Mouse (Mus musculus) monocyte, adult 2 months (primary cell): ENCODE measurements at regions not wholly inside any gene's neighbourhood (a gene's known extent, or its start where the extent isn't known, plus 50 kb on each side); places are given as distances from the start of the nearest gene placed in this dataset.
A peak's percentile ranks its signal among the peaks of the same experiment; 100 is the strongest.

ENCODE experiments used
- DNase-seq, 2 experiments: peaks; one replicate each; pipeline ENCODE4 v3.0.0; 2022; ENCODE audit warnings: low spot score in 2 of 2, low read depth in 1 of 2

- DNase-seq, result no peak
These were observed 63.9 kb downstream of the Tmco5 start for GRCm38 (mm10) chr2:116942321-116942791.

GRCm38 (mm10) chr2:116948538-116948937 lies 70.0 kb downstream of the Tmco5 start:
- DNase-seq, result no peak

GRCm38 (mm10) chr2:116949741-116950140 lies 71.2 kb downstream of the Tmco5 start:
- DNase-seq, result no peak

GRCm38 (mm10) chr2:116950154-116950553 lies 71.7 kb downstream of the Tmco5 start:
- DNase-seq, result no peak

- no peak for DNase-seq
These were observed 73.0 kb downstream of the Tmco5 start for GRCm38 (mm10) chr2:116951481-116951880.

GRCm38 (mm10) chr2:116954280-116954679 lies 75.8 kb downstream of the Tmco5 start:
- no peak for DNase-seq

- DNase-seq, result peak in 1 of 2 experiments; percentile 11
These were observed 76.4 kb downstream of the Tmco5 start for GRCm38 (mm10) chr2:116954896-116955295.

- no peak for DNase-seq
These were observed 84.8 kb downstream of the Tmco5 start for GRCm38 (mm10) chr2:116963116-116963873.

- DNase-seq, result no peak
These were observed 87.8 kb downstream of the Tmco5 start for GRCm38 (mm10) chr2:116966266-116966665.

GRCm38 (mm10) chr2:116971666-116972613 lies 93.4 kb downstream of the Tmco5 start:
- DNase-seq, result peak in 1 of 2 experiments; percentile 54

GRCm38 (mm10) chr2:116972614-116972985 lies 94.1 kb downstream of the Tmco5 start:
- DNase-seq, result no peak

GRCm38 (mm10) chr2:116973441-116973840 lies 95.0 kb downstream of the Tmco5 start:
- no peak for DNase-seq

GRCm38 (mm10) chr2:116974152-116974551 lies 95.7 kb downstream of the Tmco5 start:
- DNase-seq, result no peak

GRCm38 (mm10) chr2:116974569-116975060 lies 96.1 kb downstream of the Tmco5 start:
- no peak for DNase-seq

- DNase-seq, result peak in 1 of 2 experiments; percentile 53
These were observed 96.7 kb downstream of the Tmco5 start for GRCm38 (mm10) chr2:116975091-116975600.

- DNase-seq, result peak in 1 of 2 experiments; percentile 48
These were observed 97.3 kb downstream of the Tmco5 start for GRCm38 (mm10) chr2:116975601-116976431.

- DNase-seq, result no peak
These were observed 97.9 kb downstream of the Tmco5 start for GRCm38 (mm10) chr2:116976432-116976750.

GRCm38 (mm10) chr2:116976951-116977503 lies 98.5 kb downstream of the Tmco5 start:
- DNase-seq, result no peak

GRCm38 (mm10) chr2:116977771-116978600 lies 99.5 kb downstream of the Tmco5 start:
- DNase-seq, result no peak
